Mouse (Mus musculus) megakaryocyte, embryonic 14.5 days (primary cell): ENCODE measurements around the gene Plod3.

Experiments
- FLI1 ChIP-seq: IDR thresholded peaks from 2 replicates; pipeline ENCODE4 v1.6.1; 2012; ENCODE audit warnings: low read length, inconsistent platforms, mixed read lengths
- GATA1 ChIP-seq: IDR thresholded peaks from 3 replicates; pipeline ENCODE4 v1.6.1; 2012; ENCODE audit warnings: mixed read lengths, low read length, inconsistent platforms, borderline replicate concordance

DNA sequence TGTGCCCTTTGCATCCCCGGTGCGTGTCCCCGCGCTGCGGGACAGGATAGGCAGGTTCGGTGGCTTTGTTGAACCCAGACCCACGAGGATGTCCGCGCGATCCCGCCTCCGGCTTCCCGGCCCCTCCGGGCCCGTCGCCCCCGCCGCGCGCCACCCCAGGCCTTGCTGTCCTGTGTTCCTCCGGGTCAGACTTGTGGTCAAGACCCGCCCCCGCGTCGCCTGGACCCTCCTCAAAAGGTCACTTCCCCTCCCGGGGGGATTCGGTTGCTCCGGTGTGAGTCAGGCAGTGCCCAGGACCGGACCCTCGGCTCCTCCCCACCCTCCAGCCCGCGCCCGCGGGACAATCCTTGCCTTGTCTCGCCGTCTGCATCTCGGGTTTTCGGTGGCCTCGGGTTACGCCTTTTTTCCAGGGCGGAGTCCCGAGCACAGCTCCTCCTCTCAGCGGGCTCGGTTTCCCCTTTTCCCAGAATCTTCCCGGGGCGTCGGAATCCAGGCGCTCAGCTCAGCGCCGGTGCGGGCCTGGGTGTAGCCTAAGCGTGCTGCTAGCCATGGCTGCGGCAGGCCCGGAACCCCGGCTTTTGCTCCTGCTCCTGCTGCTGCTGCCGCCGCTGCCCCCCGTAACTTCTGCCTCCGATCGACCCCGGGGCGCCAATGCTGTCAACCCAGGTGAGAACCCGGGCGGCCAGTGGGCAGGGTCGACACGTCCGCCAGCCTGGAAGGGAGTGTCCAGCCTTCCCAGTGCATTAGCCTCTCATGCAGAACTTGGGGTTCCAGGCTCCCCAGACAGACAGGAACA, 517 bp downstream of the Plod3 start:
- TF ChIP-seq GATA1 (no peak), FLI1 (no peak)
